Mouse (Mus musculus) neural tube, embryonic 13.5 days (tissue): ENCODE data around the gene B3galt5. TPM values are rescaled to one million over a fixed set of nuclear protein-coding genes. Genes with fewer than 3 reads are reported as not detected.
"Not testable (repeated sequence)": the region's sequence is repeated elsewhere in the genome, so short reads cannot be mapped to it uniquely, and the experiment has no call there.

Experiments used
- ATAC-seq: fragments of 200-750 bp; cut with Nextera tagmentation; 2 replicates; pipeline ENCODE4 v1.8.0; 2017; ENCODE audit warnings: low read depth, mild to moderate bottlenecking, moderate TSS enrichment, moderate library complexity
- H3K27ac ChIP-seq: fragments of 300-500 bp; sonication (generic); replicated peaks from 2 replicates; pipeline ENCODE4 v1.5.1; 2015; ENCODE audit warnings: moderate library complexity, mild to moderate bottlenecking, inconsistent platforms
- H3K27me3 ChIP-seq: fragments of 300-500 bp; sonication (generic); 2 replicates; pipeline ENCODE4 v1.6.1; 2015; ENCODE audit warnings: mild to moderate bottlenecking, inconsistent platforms
- H3K36me3 ChIP-seq: fragments of 300-500 bp; sonication (generic); 2 replicates; pipeline ENCODE4 v1.6.1; 2015; ENCODE audit warnings: mild to moderate bottlenecking, inconsistent platforms
- H3K4me1 ChIP-seq: fragments of 300-500 bp; sonication (generic); replicated peaks from 2 replicates; pipeline ENCODE4 v1.6.1; 2015; ENCODE audit warnings: inconsistent platforms
- H3K4me2 ChIP-seq: fragments of 300-500 bp; sonication (generic); 2 replicates; pipeline ENCODE4 v1.6.1; 2015; ENCODE audit warnings: inconsistent platforms, mild to moderate bottlenecking, moderate library complexity
- H3K4me3 ChIP-seq: fragments of 300-500 bp; sonication (generic); 2 replicates; pipeline ENCODE4 v1.5.1; 2015; ENCODE audit warnings: mild to moderate bottlenecking, inconsistent platforms
- H3K9ac ChIP-seq: fragments of 300-500 bp; sonication (generic); 2 replicates; pipeline ENCODE4 v1.6.1; 2015; ENCODE audit warnings: moderate library complexity, mild to moderate bottlenecking, inconsistent platforms
- H3K9me3 ChIP-seq: fragments of 300-500 bp; sonication (generic); 2 replicates; pipeline ENCODE4 v1.6.1; 2016; ENCODE audit warnings: inconsistent platforms
- WGBS: fragments of 180-500 bp; shearing (Covaris S2); methylation state at CpG from one replicate; pipeline ENCODE4 v1.1.7; 2015; 5-methylcytosine and 5-hydroxymethylcytosine counted together
- polyA plus RNA-seq: library from polyadenylated mRNA; unstranded; fragments of >200 nt; fragmentation: Nextera tagmentation; extraction: Ambion mirVana; gene quantifications from 2 replicates; pipeline ENCODE4 v1.2.1, GENCODE M21; 2015

B3galt5 gene
- polyA plus RNA-seq, 1 experiment from 2014 or later, result 2.3 TPM

GRCm38 (mm10) chr16:96317803-96318202 is 82.2 kb downstream of the B3galt5 start:
- Histone ChIP-seq H3K4me1 (no peaks in the 10 kb centered on the region), H3K9ac (no peak overlapping the region), H3K36me3 (no peaks in the 10 kb centered on the region), H3K27me3 (no peaks in the 10 kb centered on the region), H3K4me3 (no peak overlapping the region), H3K9me3 (no peaks in the 10 kb centered on the region), H3K4me2 (no peak overlapping the region), H3K27ac (no peak overlapping the region)
- 88% methylated on average over 8 of the region's 8 CpGs for WGBS
- ATAC-seq, result no peak

- Histone ChIP-seq H3K4me1 (peaks cover 11% of the 10 kb centered on the region), H3K9me3 (no peaks in the 10 kb centered on the region), H3K36me3 (no peaks in the 10 kb centered on the region), H3K27ac (no peak overlapping the region), H3K4me2 (no peak overlapping the region), H3K4me3 (no peak overlapping the region), H3K9ac (no peak overlapping the region), H3K27me3 (no peaks in the 10 kb centered on the region)
- ATAC-seq, result no peak
- WGBS, result 94% methylated on average over 1 of the region's 1 CpGs
Measured at GRCm38 (mm10) chr16:96322739-96323138, 87.1 kb downstream of the B3galt5 start.

GRCm38 (mm10) chr16:96323166-96323565 is 87.6 kb downstream of the B3galt5 start:
- H3K27ac ChIP-seq, result no peak overlapping the region
- WGBS, result 91% methylated on average over 4 of the region's 4 CpGs
- H3K4me3 ChIP-seq, result no peak overlapping the region
- H3K9me3 ChIP-seq, result no peaks in the 10 kb centered on the region
- no peaks in the 10 kb centered on the region for H3K27me3 ChIP-seq
- H3K36me3 ChIP-seq, result no peaks in the 10 kb centered on the region
- no peak overlapping the region for H3K4me2 ChIP-seq
- no peak for ATAC-seq
- H3K4me1 ChIP-seq, result peaks cover 11% of the 10 kb centered on the region
- H3K9ac ChIP-seq, result no peak overlapping the region

- Histone ChIP-seq H3K27me3 (no peaks in the 10 kb centered on the region), H3K36me3 (no peaks in the 10 kb centered on the region), H3K4me2 (no peak overlapping the region), H3K9me3 (no peaks in the 10 kb centered on the region), H3K4me3 (no peak overlapping the region), H3K9ac (no peak overlapping the region), H3K27ac (no peak overlapping the region), H3K4me1 (peaks cover 11% of the 10 kb centered on the region)
- ATAC-seq, result no peak
- WGBS, result 51% methylated on average over 10 of the region's 10 CpGs
Measured at GRCm38 (mm10) chr16:96326110-96326999, 90.8 kb downstream of the B3galt5 start.

- H3K9me3 ChIP-seq, ATAC-seq, H3K9ac ChIP-seq, H3K27ac ChIP-seq, H3K36me3 ChIP-seq, H3K4me3 ChIP-seq, H3K27me3 ChIP-seq, H3K4me2 ChIP-seq: not testable (repeated sequence)
- peaks cover 11% of the 10 kb centered on the region for H3K4me1 ChIP-seq
- 51% methylated on average over 9 of the region's 9 CpGs for WGBS
Measured at GRCm38 (mm10) chr16:96327251-96327650, 91.7 kb downstream of the B3galt5 start.

- no peaks in the 10 kb centered on the region for H3K27me3 ChIP-seq
- no peaks in the 10 kb centered on the region for H3K4me1 ChIP-seq
- no peaks in the 10 kb centered on the region for H3K9me3 ChIP-seq
- no peak overlapping the region for H3K4me2 ChIP-seq
- H3K27ac ChIP-seq, result no peak overlapping the region
- no peaks in the 10 kb centered on the region for H3K36me3 ChIP-seq
- ATAC-seq, result no peak
- H3K9ac ChIP-seq, result no peak overlapping the region
- WGBS, result 87% methylated on average over 4 of the region's 4 CpGs
- H3K4me3 ChIP-seq, result no peak overlapping the region
Measured at GRCm38 (mm10) chr16:96339570-96339969, 104.0 kb downstream of the B3galt5 start.

- H3K4me3 ChIP-seq, result no peak overlapping the region
- H3K27me3 ChIP-seq, result no peaks in the 10 kb centered on the region
- no peaks in the 10 kb centered on the region for H3K9me3 ChIP-seq
- WGBS, result 14% methylated on average over 5 of the region's 5 CpGs
- no peak overlapping the region for H3K4me2 ChIP-seq
- H3K9ac ChIP-seq, result no peak overlapping the region
- no peaks in the 10 kb centered on the region for H3K36me3 ChIP-seq
- no peak overlapping the region for H3K27ac ChIP-seq
- ATAC-seq, result no peak
- H3K4me1 ChIP-seq, result no peaks in the 10 kb centered on the region
Measured at GRCm38 (mm10) chr16:96341269-96341668, 105.7 kb downstream of the B3galt5 start.

- ATAC-seq, result no peak
- WGBS, result 80% methylated on average over 4 of the region's 4 CpGs
- Histone ChIP-seq H3K4me1 (no peaks in the 10 kb centered on the region), H3K4me2 (no peak overlapping the region), H3K27me3 (no peaks in the 10 kb centered on the region), H3K4me3 (no peak overlapping the region), H3K9me3 (no peaks in the 10 kb centered on the region), H3K27ac (no peak overlapping the region), H3K9ac (no peak overlapping the region), H3K36me3 (no peaks in the 10 kb centered on the region)
Measured at GRCm38 (mm10) chr16:96341945-96342344, 106.3 kb downstream of the B3galt5 start.

- H3K9ac ChIP-seq, result 0 out of 2 replicates have a peak overlapping the region, but pooled peaks have one; percentile 38
- no peaks in the 10 kb centered on the region for H3K27me3 ChIP-seq
- H3K9me3 ChIP-seq, result no peaks in the 10 kb centered on the region
- H3K4me3 ChIP-seq, result no peak overlapping the region
- no peak overlapping the region for H3K27ac ChIP-seq
- no peaks in the 10 kb centered on the region; the same call in 1 of the 2 replicates for H3K4me1 ChIP-seq
- H3K4me2 ChIP-seq, result no peak overlapping the region
- ATAC-seq, result peak; percentile 77
- no peaks in the 10 kb centered on the region for H3K36me3 ChIP-seq
- 6% methylated on average over 10 of the region's 10 CpGs for WGBS
Measured at GRCm38 (mm10) chr16:96345117-96345516, 109.5 kb downstream of the B3galt5 start.

GRCm38 (mm10) chr16:96348070-96348469 is 112.5 kb downstream of the B3galt5 start:
- no peaks in the 10 kb centered on the region for H3K36me3 ChIP-seq
- H3K4me2 ChIP-seq, result peak overlapping the region; percentile 7; the same call in 1 of the 2 replicates
- 61% methylated on average over 11 of the region's 11 CpGs for WGBS
- H3K4me3 ChIP-seq, result no peak overlapping the region
- H3K4me1 ChIP-seq, result no peaks in the 10 kb centered on the region; the same call in 1 of the 2 replicates
- no peak overlapping the region for H3K9ac ChIP-seq
- H3K27ac ChIP-seq, result peak overlapping the region; percentile 40; the same call in 1 of the 2 replicates
- no peaks in the 10 kb centered on the region for H3K27me3 ChIP-seq
- no peaks in the 10 kb centered on the region for H3K9me3 ChIP-seq
- ATAC-seq, result no peak

- Histone ChIP-seq H3K27ac (peak overlapping the region; percentile 40; the same call in 1 of the 2 replicates), H3K4me1 (no peaks in the 10 kb centered on the region; the same call in 1 of the 2 replicates), H3K9me3 (no peaks in the 10 kb centered on the region), H3K27me3 (no peaks in the 10 kb centered on the region), H3K4me3 (no peak overlapping the region), H3K9ac (no peak overlapping the region), H3K36me3 (no peaks in the 10 kb centered on the region), H3K4me2 (0 out of 2 replicates have a peak overlapping the region, but pooled peaks have one; percentile 7)
- ATAC-seq, result no peak
- WGBS, result 68% methylated on average over 5 of the region's 5 CpGs
Measured at GRCm38 (mm10) chr16:96348766-96349165, 113.2 kb downstream of the B3galt5 start.

- Histone ChIP-seq H3K4me2 (no peak overlapping the region), H3K4me3 (no peak overlapping the region), H3K27ac (no peak overlapping the region), H3K9me3 (no peaks in the 10 kb centered on the region), H3K4me1 (peaks cover 8% of the 10 kb centered on the region), H3K36me3 (no peaks in the 10 kb centered on the region), H3K9ac (no peak overlapping the region), H3K27me3 (no peaks in the 10 kb centered on the region)
- no peak for ATAC-seq
- 91% methylated on average over 2 of the region's 2 CpGs for WGBS
Measured at GRCm38 (mm10) chr16:96351520-96351919, 115.9 kb downstream of the B3galt5 start.
